Comparison of ENCODE assay signal across 19 mouse cellular contexts in the genomic region with DNA sequence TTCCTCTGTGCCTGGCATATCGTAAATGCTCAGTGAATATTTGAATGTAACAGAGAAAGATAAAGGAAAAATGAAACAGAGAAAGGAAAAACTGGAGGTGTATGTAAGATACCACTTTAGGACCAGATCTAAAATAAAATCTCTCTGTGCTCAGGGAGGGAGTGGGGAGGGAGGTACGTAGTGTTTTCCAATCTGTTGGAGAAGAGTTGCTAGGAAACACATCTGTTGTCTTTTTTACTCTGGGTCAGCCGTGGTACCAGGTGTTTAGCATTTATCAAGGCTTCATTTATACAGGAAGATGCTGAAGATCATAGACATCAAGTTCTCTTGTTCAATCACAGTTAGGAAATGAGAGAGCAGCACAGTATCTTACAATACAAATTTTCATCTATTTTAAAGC. TPM values are rescaled to one million over a fixed set of nuclear protein-coding genes. Genes with fewer than 3 reads are reported as not detected.
DNase-seq lines count a peak whose midpoint lies in the region; ATAC-seq and TF ChIP-seq lines count a peak whose summit lies in the region.
"Had no signal": no experiment of that assay in that cellular context is flagged by ENCODE, and none has a peak within 500 bp of the region (broad histone marks: within the 10 kb centered on the region; RNA-seq: fewer than 3 reads in every experiment).

No protein-coding gene starts in this region.

- ATAC-seq in forebrain, postnatal 0 days: peak; percentile 58; the same call in 1 of the 2 replicates
- ATAC-seq in forebrain, embryonic 15.5 days (replicated peaks): no peak
- ATAC-seq in neural tube, embryonic 15.5 days (ENCODE audit: low FRiP score): no peak
- ATAC-seq: forebrain, embryonic 14.5 days; intestine, embryonic 16.5 days; liver, embryonic 12.5 days had no signal

- intact Hi-C loops in left cerebral cortex, postnatal 25 days (cut with DNase I): no loop called here

- no peak overlapping the region for H3K9ac ChIP-seq in forebrain, postnatal 0 days
- H3K9ac ChIP-seq in forebrain, embryonic 15.5 days (replicated peaks): no peak overlapping the region
- no peak overlapping the region for H3K9ac ChIP-seq in neural tube, embryonic 15.5 days (replicated peaks)
- H3K9ac ChIP-seq: hindbrain, embryonic 14.5 days; liver, embryonic 12.5 days; lung, embryonic 15.5 days; midbrain, embryonic 12.5 days had no signal

- WGBS in forebrain, postnatal 0 days: 46% methylated on average over 3 of the region's 3 CpGs
- WGBS in forebrain, embryonic 15.5 days: 57% methylated on average over 3 of the region's 3 CpGs
- 61% methylated on average over 3 of the region's 3 CpGs for WGBS in neural tube, embryonic 15.5 days
- WGBS in limb, embryonic 10.5 days: 71% methylated on average over 3 of the region's 3 CpGs

- DNase-seq in forebrain, postnatal 0 days: peak; percentile 13
- peak; percentile 43 for DNase-seq in layer of hippocampus, adult 11-12 months (ENCODE audit: low spot score)
- DNase-seq in layer of hippocampus, postnatal 36 days: no peak
- no peak for DNase-seq in neural tube, embryonic 10.5 days (ENCODE audit: extremely low spot score, low spot score)
- DNase-seq in left cerebral cortex, postnatal 25 days (ENCODE audit: low spot score in 2 of 2): peak; percentile 21 to 74
- DNase-seq in limb, embryonic 10.5 days (ENCODE audit: low spot score): no peak
- DNase-seq: gastrocnemius, postnatal 14 days; kidney, postnatal 10 days had no signal

- H3K9me3 ChIP-seq in forebrain, postnatal 0 days (ENCODE audit: low read length): no peaks in the 10 kb centered on the region
- no peaks in the 10 kb centered on the region for H3K9me3 ChIP-seq in forebrain, embryonic 15.5 days
- no peaks in the 10 kb centered on the region for H3K9me3 ChIP-seq in neural tube, embryonic 15.5 days (replicated peaks)
- no peaks in the 10 kb centered on the region for H3K9me3 ChIP-seq in limb, embryonic 10.5 days (replicated peaks)
- H3K9me3 ChIP-seq: liver, embryonic 12.5 days; lung, embryonic 15.5 days; midbrain, embryonic 12.5 days had no signal

- no peak overlapping the region for H3K27ac ChIP-seq in forebrain, postnatal 0 days (ENCODE audit: low read depth, low read length)
- no peak overlapping the region for H3K27ac ChIP-seq in forebrain, embryonic 15.5 days (replicated peaks)
- 0 out of 2 replicates have a peak overlapping the region, but pooled peaks have one; percentile 18 for H3K27ac ChIP-seq in neural tube, embryonic 15.5 days (replicated peaks)
- H3K27ac ChIP-seq in limb, embryonic 10.5 days: no peak overlapping the region
- H3K27ac ChIP-seq: hindbrain, embryonic 14.5 days; liver, embryonic 12.5 days; lung, embryonic 15.5 days; macrophage; midbrain, embryonic 12.5 days had no signal

- TF ChIP-seq CTCF in forebrain, postnatal 0 days (IDR thresholded peaks at IDR 0.05; ENCODE audit: low read depth): no peak

- H3K27me3 ChIP-seq in forebrain, postnatal 0 days (ENCODE audit: insufficient read depth, low read length): no peaks in the 10 kb centered on the region
- H3K27me3 ChIP-seq in forebrain, embryonic 15.5 days: no peaks in the 10 kb centered on the region
- no peaks in the 10 kb centered on the region for H3K27me3 ChIP-seq in neural tube, embryonic 15.5 days (replicated peaks)
- no peaks in the 10 kb centered on the region for H3K27me3 ChIP-seq in limb, embryonic 10.5 days (ENCODE audit: low read depth, poor library complexity, severe bottlenecking)
- H3K27me3 ChIP-seq: liver, embryonic 12.5 days; lung, embryonic 15.5 days; midbrain, embryonic 12.5 days had no signal

- no peak overlapping the region for H3K4me3 ChIP-seq in forebrain, postnatal 0 days (ENCODE audit: low read depth, low read length)
- H3K4me3 ChIP-seq in forebrain, embryonic 15.5 days: no peak overlapping the region
- H3K4me3 ChIP-seq in neural tube, embryonic 15.5 days (replicated peaks): no peak overlapping the region
- no peak overlapping the region for H3K4me3 ChIP-seq in limb, embryonic 10.5 days
- H3K4me3 ChIP-seq: erythroblast, embryonic 14.5 days; liver, embryonic 12.5 days; lung, embryonic 15.5 days; midbrain, embryonic 12.5 days had no signal

- H3K4me1 ChIP-seq in forebrain, postnatal 0 days (ENCODE audit: insufficient read depth): peaks cover 13% of the 10 kb centered on the region; the same call in 1 of the 2 replicates
- peaks cover 11% of the 10 kb centered on the region; the same call in 1 of the 2 replicates for H3K4me1 ChIP-seq in forebrain, embryonic 15.5 days
- H3K4me1 ChIP-seq in neural tube, embryonic 15.5 days: peaks cover 6% of the 10 kb centered on the region
- 0 out of 2 replicates have a peak, but pooled peaks cover 6% of the 10 kb centered on the region for H3K4me1 ChIP-seq in limb, embryonic 10.5 days
- H3K4me1 ChIP-seq: midbrain, embryonic 12.5 days had no signal

- H3K4me2 ChIP-seq in forebrain, postnatal 0 days (ENCODE audit: low read depth): no peak overlapping the region
- H3K4me2 ChIP-seq in forebrain, embryonic 15.5 days (replicated peaks): no peak overlapping the region
- H3K4me2 ChIP-seq in neural tube, embryonic 15.5 days: no peak overlapping the region
- H3K4me2 ChIP-seq: hindbrain, embryonic 14.5 days; liver, embryonic 12.5 days; lung, embryonic 15.5 days; midbrain, embryonic 12.5 days had no signal

- no peaks in the 10 kb centered on the region for H3K36me3 ChIP-seq in forebrain, postnatal 0 days (ENCODE audit: insufficient read depth)
- H3K36me3 ChIP-seq in forebrain, embryonic 15.5 days: no peaks in the 10 kb centered on the region
- H3K36me3 ChIP-seq in neural tube, embryonic 15.5 days: no peaks in the 10 kb centered on the region
- H3K36me3 ChIP-seq in limb, embryonic 10.5 days: no peaks in the 10 kb centered on the region
- H3K36me3 ChIP-seq: liver, embryonic 12.5 days; lung, embryonic 15.5 days; midbrain, embryonic 12.5 days had no signal

RNA-seq across cellular contexts. Expression of a gene that starts 8.5 kb away (rescaled TPM):
- total RNA-seq in forebrain, postnatal 0 days (2014; rRNA removed): 8.4 and 12.3 TPM in 2 replicates
- polyA plus RNA-seq in forebrain, postnatal 0 days (2015; fragmentation: Nextera tagmentation; extraction: Ambion mirVana): 5.8 and 6.6 TPM in 2 replicates
- polyA plus RNA-seq in forebrain, embryonic 15.5 days (2015; fragmentation: Nextera tagmentation; extraction: Ambion mirVana): 3.5 and 4.1 TPM in 2 replicates
- total RNA-seq in layer of hippocampus, postnatal 36 days (2021): 1 to 10 TPM; 1.3 to 2.5 TPM
- 5.7 and 6.7 TPM in 2 replicates for polyA plus RNA-seq in neural tube, embryonic 15.5 days (2015; fragmentation: Nextera tagmentation; extraction: Ambion mirVana)
- total RNA-seq in left cerebral cortex, postnatal 25 days (2021): 1 to 10 TPM; 1.3 to 3.0 TPM
- polyA plus RNA-seq in limb, embryonic 10.5 days (2016; fragmentation: Nextera tagmentation; extraction: Ambion mirVana): 0.18 and 0.30 TPM in 2 replicates
- total RNA-seq: MEL had no signal

RNA-seq across cellular contexts. Expression of a gene that starts 10.3 kb away (rescaled TPM):
- total RNA-seq in forebrain, postnatal 0 days (2014; rRNA removed): 81.8 and 98.9 TPM in 2 replicates
- polyA plus RNA-seq in forebrain, postnatal 0 days (2015; fragmentation: Nextera tagmentation; extraction: Ambion mirVana): 38.6 and 44.9 TPM in 2 replicates
- 36.1 and 41.1 TPM in 2 replicates for polyA plus RNA-seq in forebrain, embryonic 15.5 days (2015; fragmentation: Nextera tagmentation; extraction: Ambion mirVana)
- 10 to 100 TPM; 75.3 to 87.6 TPM for total RNA-seq in layer of hippocampus, postnatal 36 days (2021)
- 35.2 and 35.8 TPM in 2 replicates for polyA plus RNA-seq in neural tube, embryonic 15.5 days (2015; fragmentation: Nextera tagmentation; extraction: Ambion mirVana)
- total RNA-seq in left cerebral cortex, postnatal 25 days (2021): 10 to 100 TPM; 70.9 to 82.1 TPM
- 16.8 and 18.3 TPM in 2 replicates for polyA plus RNA-seq in limb, embryonic 10.5 days (2016; fragmentation: Nextera tagmentation; extraction: Ambion mirVana)

Comparison
In these comparisons a context has a peak if more than half of its experiments do, and no peak if none do; other contexts are left out.
1. DNase-seq: peak in forebrain, postnatal 0 days (single experiment), layer of hippocampus, adult 11-12 months (single experiment) and left cerebral cortex, postnatal 25 days (2 of 2); none in layer of hippocampus, postnatal 36 days (0 of 2), neural tube, embryonic 10.5 days (single experiment) and limb, embryonic 10.5 days (single experiment).